In genomic region chr13:44554686-44555463, GRCm38 (mm10) we compare ENCODE assay signal across 30 mouse cellular contexts.
DNase-seq lines count a peak whose midpoint lies in the region; ATAC-seq and TF ChIP-seq lines count a peak whose summit lies in the region.
"Had no signal": no experiment of that assay in that cellular context is flagged by ENCODE, and none has a peak within 500 bp of the region (broad histone marks: within the 10 kb centered on the region; RNA-seq: fewer than 3 reads in every experiment).

No protein-coding gene starts in this region.

- no peaks in the 10 kb centered on the region for H3K9me3 ChIP-seq in intestine, postnatal 0 days (ENCODE audit: control insufficient read depth)
- H3K9me3 ChIP-seq in intestine, embryonic 15.5 days = no peaks in the 10 kb centered on the region
- no peaks in the 10 kb centered on the region for H3K9me3 ChIP-seq in CH12.LX (replicated peaks; ENCODE audit: low read length)
- no peaks in the 10 kb centered on the region for H3K9me3 ChIP-seq in MEL (replicated peaks; ENCODE audit: insufficient read depth, low read length)
- no peaks in the 10 kb centered on the region for H3K9me3 ChIP-seq in kidney, embryonic 15.5 days (replicated peaks)
- H3K9me3 ChIP-seq: embryonic facial prominence, embryonic 12.5 days; embryonic facial prominence, embryonic 15.5 days; heart, embryonic 12.5 days; heart, embryonic 15.5 days; hindbrain, embryonic 10.5 days; hindbrain, embryonic 13.5 days had no signal

- no peak overlapping the region for H3K27ac ChIP-seq in intestine, postnatal 0 days (ENCODE audit: low read depth, low read length)
- no peak overlapping the region for H3K27ac ChIP-seq in intestine, embryonic 15.5 days
- H3K27ac ChIP-seq in CH12.LX (ENCODE audit: insufficient read depth, low read depth) (no peak overlapping the region), MEL (ENCODE audit: control insufficient read depth, low read depth, low read length) (no peak overlapping the region)
- H3K27ac ChIP-seq in kidney, embryonic 15.5 days = no peak overlapping the region
- H3K27ac ChIP-seq: embryonic facial prominence, embryonic 12.5 days; embryonic facial prominence, embryonic 15.5 days; heart, embryonic 15.5 days; hindbrain, embryonic 10.5 days; hindbrain, embryonic 13.5 days had no signal

- H3K4me1 ChIP-seq in intestine, postnatal 0 days (replicated peaks; ENCODE audit: control insufficient read depth, insufficient read depth, low read length) = no peaks in the 10 kb centered on the region
- no peaks in the 10 kb centered on the region for H3K4me1 ChIP-seq in intestine, embryonic 15.5 days (replicated peaks)
- peaks cover 2 to 19% of the 10 kb centered on the region in 2 experiments; a peak in 2 of 4 replicates for H3K4me1 ChIP-seq in CH12.LX (ENCODE audit: control insufficient read depth in 1 of 2, insufficient read depth in 2 of 2)
- no peaks in the 10 kb centered on the region for H3K4me1 ChIP-seq in MEL (ENCODE audit: control insufficient read depth in 1 of 2, insufficient read depth in 2 of 2, low read length in 2 of 2)
- H3K4me1 ChIP-seq in kidney, embryonic 15.5 days = peaks cover 10% of the 10 kb centered on the region
- H3K4me1 ChIP-seq: embryonic facial prominence, embryonic 12.5 days; embryonic facial prominence, embryonic 15.5 days; heart, embryonic 15.5 days; hindbrain, embryonic 10.5 days; hindbrain, embryonic 13.5 days had no signal

- no peak for DNase-seq in CH12.LX (ENCODE audit: extremely low read depth)
- no peak for DNase-seq in MEL (ENCODE audit: low read depth, low spot score)
- DNase-seq in splenic B cell, adult 2 months (ENCODE audit: low read depth, low spot score) = peak; percentile 25
- no peak for DNase-seq in embryo, embryonic 10.5 days (ENCODE audit: low spot score)
- DNase-seq in left cerebral cortex, postnatal 4 days = no peak
- DNase-seq: adrenal gland, postnatal 10 days; adrenal gland, postnatal 36 days; cerebellum, adult 18-20 months; cerebellum, adult 9-10 months; cerebellum, postnatal 14 days; forebrain, postnatal 0 days; gastrocnemius, postnatal 25 days; heart, adult 18-20 months; heart, postnatal 10 days; heart, postnatal 36 days had no signal

- H3K9ac ChIP-seq in intestine, postnatal 0 days (ENCODE audit: low read depth, low read length) = no peak overlapping the region
- no peak overlapping the region for H3K9ac ChIP-seq in intestine, embryonic 15.5 days
- no peak overlapping the region for H3K9ac ChIP-seq in CH12.LX (ENCODE audit: insufficient read depth, low read depth)
- H3K9ac ChIP-seq in MEL (ENCODE audit: control insufficient read depth, low read depth, low read length, poor library complexity, severe bottlenecking) = no peak overlapping the region
- H3K9ac ChIP-seq in kidney, embryonic 15.5 days = no peak overlapping the region
- H3K9ac ChIP-seq: embryonic facial prominence, embryonic 12.5 days; embryonic facial prominence, embryonic 15.5 days; forebrain, postnatal 0 days; heart, embryonic 12.5 days; heart, embryonic 15.5 days; hindbrain, embryonic 13.5 days had no signal

- in situ Hi-C loops in CH12.LX (cut with MboI; ENCODE audit: low pct_ligation_motif_present, low pct_unique_long_range_greater_than_20kb, low sequenced_read_pairs) = no loop called here

- H3K4me3 ChIP-seq in intestine, postnatal 0 days (ENCODE audit: low read depth, low read length) = no peak overlapping the region
- no peak overlapping the region for H3K4me3 ChIP-seq in intestine, embryonic 15.5 days (replicated peaks)
- H3K4me3 ChIP-seq in CH12.LX (replicated peaks in 1 of 3; ENCODE audit: low read depth in 2 of 3, low read length in 2 of 3, poor library complexity in 1 of 3) = no peak overlapping the region
- H3K4me3 ChIP-seq in MEL (ENCODE audit: control insufficient read depth in 1 of 2, insufficient read depth in 1 of 2, low read depth in 2 of 2, low read length in 2 of 2) = no peak overlapping the region
- H3K4me3 ChIP-seq in kidney, embryonic 15.5 days (replicated peaks) = no peak overlapping the region
- H3K4me3 ChIP-seq: embryonic facial prominence, embryonic 12.5 days; embryonic facial prominence, embryonic 15.5 days; heart, embryonic 12.5 days; heart, embryonic 15.5 days; hindbrain, embryonic 10.5 days; hindbrain, embryonic 13.5 days had no signal

- WGBS in intestine, postnatal 0 days = 80% methylated on average over 9 of the region's 9 CpGs
- WGBS in intestine, embryonic 15.5 days = 73% methylated on average over 9 of the region's 9 CpGs
- WGBS in kidney, embryonic 15.5 days = 86% methylated on average over 9 of the region's 9 CpGs

- H3K27me3 ChIP-seq in intestine, postnatal 0 days (replicated peaks; ENCODE audit: control insufficient read depth, insufficient read depth, low read length) = no peaks in the 10 kb centered on the region
- H3K27me3 ChIP-seq in intestine, embryonic 15.5 days (replicated peaks) = no peaks in the 10 kb centered on the region
- H3K27me3 ChIP-seq in CH12.LX (replicated peaks) = no peaks in the 10 kb centered on the region
- no peaks in the 10 kb centered on the region for H3K27me3 ChIP-seq in MEL (ENCODE audit: control insufficient read depth in 1 of 2, insufficient read depth in 2 of 2, low read length in 2 of 2)
- H3K27me3 ChIP-seq in splenic B cell, adult 2 months (ENCODE audit: control insufficient read depth, insufficient read depth, low read length, poor library complexity, severe bottlenecking) = no peaks in the 10 kb centered on the region
- 0 out of 2 replicates have a peak, but pooled peaks cover 3% of the 10 kb centered on the region for H3K27me3 ChIP-seq in kidney, embryonic 15.5 days
- H3K27me3 ChIP-seq: embryonic facial prominence, embryonic 12.5 days; embryonic facial prominence, embryonic 15.5 days; heart, embryonic 12.5 days; heart, embryonic 15.5 days; hindbrain, embryonic 13.5 days; Patski had no signal

- no peaks in the 10 kb centered on the region for H3K36me3 ChIP-seq in intestine, postnatal 0 days (ENCODE audit: control insufficient read depth, insufficient read depth)
- no peaks in the 10 kb centered on the region for H3K36me3 ChIP-seq in intestine, embryonic 15.5 days
- H3K36me3 ChIP-seq in CH12.LX (replicated peaks in 1 of 2; ENCODE audit: control insufficient read depth in 1 of 2, insufficient read depth in 1 of 2, low read length in 1 of 2) (no peaks in the 10 kb centered on the region), MEL (ENCODE audit: control insufficient read depth in 1 of 2, insufficient read depth in 2 of 2, low read length in 2 of 2) (no peaks in the 10 kb centered on the region)
- no peaks in the 10 kb centered on the region for H3K36me3 ChIP-seq in splenic B cell, adult 2 months (ENCODE audit: control insufficient read depth, insufficient read depth, low read length, poor library complexity, severe bottlenecking)
- H3K36me3 ChIP-seq in kidney, embryonic 15.5 days = no peaks in the 10 kb centered on the region
- H3K36me3 ChIP-seq: embryonic facial prominence, embryonic 12.5 days; embryonic facial prominence, embryonic 15.5 days; heart, embryonic 12.5 days; heart, embryonic 15.5 days; hindbrain, embryonic 10.5 days; hindbrain, embryonic 13.5 days had no signal

- dilution Hi-C loops in CH12.LX (cut with MboI; ENCODE audit: extremely low pct_ligation_motif_present, extremely low pct_unique_long_range_greater_than_20kb, low sequenced_read_pairs) = no loop called here

- H3K4me2 ChIP-seq in intestine, postnatal 0 days (replicated peaks; ENCODE audit: low read depth) = no peak overlapping the region
- no peak overlapping the region for H3K4me2 ChIP-seq in intestine, embryonic 15.5 days (replicated peaks)
- H3K4me2 ChIP-seq in CH12.LX (ENCODE audit: insufficient read depth, low read depth, poor library complexity, severe bottlenecking) = no peak overlapping the region
- no peak overlapping the region for H3K4me2 ChIP-seq in kidney, embryonic 15.5 days
- H3K4me2 ChIP-seq: embryonic facial prominence, embryonic 12.5 days; embryonic facial prominence, embryonic 15.5 days; heart, embryonic 12.5 days; heart, embryonic 15.5 days; hindbrain, embryonic 13.5 days had no signal

- H3K79me2 ChIP-seq in CH12.LX (replicated peaks; ENCODE audit: control insufficient read depth, extremely low read depth, insufficient read depth, poor library complexity, severe bottlenecking) = no peaks in the 10 kb centered on the region
- no peaks in the 10 kb centered on the region for H3K79me2 ChIP-seq in MEL (ENCODE audit: control insufficient read depth, insufficient read depth, low read length, poor library complexity)

- TF ChIP-seq EP300 in CH12.LX (IDR thresholded peaks at IDR 0.05; ENCODE audit: low read length) = no peak
- no peak for TF ChIP-seq EP300 in MEL (IDR thresholded peaks at IDR 0.05; ENCODE audit: low read depth in 1 of 2, low read length in 2 of 2)

- peak; percentile 25; the same call in 1 of the 2 replicates for TF ChIP-seq CTCF in intestine, postnatal 0 days (IDR thresholded peaks at IDR 0.05; ENCODE audit: low read depth)
- no peak for TF ChIP-seq CTCF in CH12.LX (conservative IDR thresholded peaks at IDR 0.05 in 1 of 2, IDR thresholded peaks at IDR 0.05 in 1 of 2; ENCODE audit: low read depth in 2 of 2, low read length in 2 of 2)
- TF ChIP-seq CTCF in MEL (IDR thresholded peaks at IDR 0.05 in 2 of 3, conservative IDR thresholded peaks at IDR 0.05 in 1 of 3; ENCODE audit: control insufficient read depth in 1 of 3, insufficient read depth in 1 of 3, low read depth in 2 of 3, low read length in 3 of 3, poor library complexity in 1 of 3, severe bottlenecking in 1 of 3) = no peak

- TF ChIP-seq RAD21 in CH12.LX (IDR thresholded peaks at IDR 0.05; ENCODE audit: low read depth, low read length) (peak; percentile 35), MEL (IDR thresholded peaks at IDR 0.05; ENCODE audit: low read depth, low read length) (no peak)

- intact Hi-C loops in left cerebral cortex, postnatal 4 days (cut with DNase I) = no loop called here

- TF ChIP-seq POLR2A in CH12.LX (IDR thresholded peaks at IDR 0.05; ENCODE audit: low read depth, low read length) (no peak), MEL (IDR thresholded peaks at IDR 0.05; ENCODE audit: control insufficient read depth in 1 of 2, insufficient read depth in 1 of 2, low read depth in 1 of 2, low read length in 2 of 2, poor library complexity in 1 of 2) (no peak)

- ATAC-seq in intestine, postnatal 0 days = no peak
- no peak for ATAC-seq in intestine, embryonic 15.5 days
- ATAC-seq in kidney, embryonic 15.5 days (replicated peaks; ENCODE audit: low FRiP score) = no peak
- ATAC-seq: activated CD4-positive, CD25-positive, alpha-beta regulatory T cell, adult 4 months; CD4-positive, CD25-positive, alpha-beta regulatory T cell, adult 4 months; forebrain, embryonic 14.5 days; forebrain, postnatal 0 days; hindbrain, embryonic 16.5 days; intestine, embryonic 16.5 days; Patski had no signal

TF ChIP-seq in CH12.LX, 34 proteins besides CTCF, POLR2A, EP300 and RAD21 (continues in another document):
- TF ChIP-seq ZMIZ1 (IDR thresholded peaks at IDR 0.05; ENCODE audit: low read depth, low read length) = no peak
- no peak for TF ChIP-seq JUND (conservative IDR thresholded peaks at IDR 0.05; ENCODE audit: low read depth, low read length)
- no peak for TF ChIP-seq MAX (IDR thresholded peaks at IDR 0.05; ENCODE audit: low read length)

TF ChIP-seq in MEL, 35 proteins besides CTCF, POLR2A, EP300 and RAD21:
- TF ChIP-seq NRF1 (IDR thresholded peaks at IDR 0.05; ENCODE audit: insufficient read depth, low read depth, low read length, poor library complexity, severe bottlenecking) = no peak
- peak; percentile 47 for TF ChIP-seq ZNF384 (IDR thresholded peaks at IDR 0.05; ENCODE audit: low read depth, low read length)
- no peak for TF ChIP-seq GABPA (IDR thresholded peaks at IDR 0.05; ENCODE audit: low read depth, low read length)
TF ChIP-seq in MEL: peak in this region for 1.
